Mouse (Mus musculus) stomach, embryonic 16.5 days (tissue): ENCODE results near the gene Gm49486. TPM values are rescaled to one million over a fixed set of nuclear protein-coding genes. Genes with fewer than 3 reads are reported as not detected.
"Not testable (repeated sequence)": the region's sequence is repeated elsewhere in the genome, so short reads cannot be mapped to it uniquely, and the experiment has no call there.

Experiments used
- ATAC-seq: fragments of 200-750 bp; cut with Nextera tagmentation; 2 replicates; pipeline ENCODE4 v1.8.0; 2017; ENCODE audit warnings: moderate number of reproducible peaks, moderate TSS enrichment; ENCODE audit not compliant: insufficient read depth, low FRiP score
- H3K27ac ChIP-seq: fragments of 300-500 bp; sonication (generic); 2 replicates; pipeline ENCODE4 v1.5.1; 2014; ENCODE audit warnings: low read length
- H3K27me3 ChIP-seq: fragments of 300-500 bp; sonication (generic); 2 replicates; pipeline ENCODE4 v1.6.1; 2014; ENCODE audit warnings: low read length, control low read depth, mixed read lengths; ENCODE audit not compliant: control insufficient read depth, insufficient read depth
- H3K36me3 ChIP-seq: fragments of 300-500 bp; sonication (generic); 2 replicates; pipeline ENCODE4 v1.6.1; 2014; ENCODE audit warnings: low read length; ENCODE audit not compliant: control insufficient read depth, insufficient read depth
- H3K4me1 ChIP-seq: fragments of 300-500 bp; sonication (generic); 2 replicates; pipeline ENCODE4 v1.6.1; 2014; ENCODE audit warnings: low read length, control low read depth, mixed read lengths; ENCODE audit not compliant: control insufficient read depth, insufficient read depth
- H3K4me2 ChIP-seq: fragments of 300-500 bp; sonication (generic); 2 replicates; pipeline ENCODE4 v1.6.1; 2014; ENCODE audit warnings: low read depth, low read length, mixed read lengths
- H3K4me3 ChIP-seq: fragments of 300-500 bp; sonication (generic); replicated peaks from 2 replicates; pipeline ENCODE4 v1.5.1; 2014; ENCODE audit warnings: mild to moderate bottlenecking, low read length
- H3K9ac ChIP-seq: fragments of 300-500 bp; sonication (generic); 2 replicates; pipeline ENCODE4 v1.6.1; 2014; ENCODE audit warnings: low read length
- H3K9me3 ChIP-seq: fragments of 300-500 bp; sonication (generic); replicated peaks from 2 replicates; pipeline ENCODE4 v1.6.1; 2016; ENCODE audit warnings: low read length, control low read depth; ENCODE audit not compliant: control insufficient read depth
- WGBS: fragments of 180-500 bp; shearing (Covaris S2); extraction: QIAGEN DNeasy Blood & Tissue Kit; methylation state at CpG from one replicate; pipeline ENCODE4 v1.1.7; 2014; 5-methylcytosine and 5-hydroxymethylcytosine counted together
- polyA plus RNA-seq: library from polyadenylated mRNA; unstranded; fragments of >200 nt; fragmentation: Nextera tagmentation; extraction: Ambion mirVana; gene quantifications from 2 replicates; pipeline ENCODE4 v1.2.1, GENCODE M21; 2015

Gm49486 gene
- polyA plus RNA-seq, 1 experiment from 2014 or later = 0.23 TPM

- no peak overlapping the region for H3K27ac ChIP-seq
- ATAC-seq = no peak
- H3K27me3 ChIP-seq = no peaks in the 10 kb centered on the region
- no peak overlapping the region for H3K4me2 ChIP-seq
- H3K9me3 ChIP-seq = no peaks in the 10 kb centered on the region
- 59% methylated on average over 3 of the region's 3 CpGs for WGBS
- no peaks in the 10 kb centered on the region for H3K4me1 ChIP-seq
- H3K36me3 ChIP-seq = no peaks in the 10 kb centered on the region
- H3K4me3 ChIP-seq = no peak overlapping the region
- H3K9ac ChIP-seq = no peak overlapping the region
Measured at GRCm38 (mm10) chr15:79216191-79216590, 13.0 kb upstream of the Gm49486 start.

GRCm38 (mm10) chr15:79219572-79219971 is 9.6 kb upstream of the Gm49486 start:
- H3K4me2 ChIP-seq = no peak overlapping the region
- no peaks in the 10 kb centered on the region for H3K9me3 ChIP-seq
- no peak overlapping the region for H3K27ac ChIP-seq
- no peak for ATAC-seq
- H3K4me3 ChIP-seq = no peak overlapping the region
- no peaks in the 10 kb centered on the region for H3K4me1 ChIP-seq
- H3K27me3 ChIP-seq = no peaks in the 10 kb centered on the region
- H3K9ac ChIP-seq = no peak overlapping the region
- WGBS = 0% methylated on average over 1 of the region's 1 CpGs
- H3K36me3 ChIP-seq = no peaks in the 10 kb centered on the region

- Histone ChIP-seq H3K27ac (no peak overlapping the region), H3K4me2 (no peak overlapping the region), H3K4me1 (peaks cover 1% of the 10 kb centered on the region; the same call in 1 of the 2 replicates), H3K4me3 (no peak overlapping the region), H3K9me3 (no peaks in the 10 kb centered on the region), H3K27me3 (no peaks in the 10 kb centered on the region), H3K36me3 (no peaks in the 10 kb centered on the region), H3K9ac (no peak overlapping the region)
- WGBS = 11% methylated on average over 5 of the region's 5 CpGs
- ATAC-seq = no peak
Measured at GRCm38 (mm10) chr15:79223641-79224040, 5.5 kb upstream of the Gm49486 start.

- H3K9me3 ChIP-seq = no peaks in the 10 kb centered on the region
- ATAC-seq = peak; percentile 54
- 7% methylated on average over 5 of the region's 5 CpGs for WGBS
- peaks cover 6% of the 10 kb centered on the region; the same call in 1 of the 2 replicates for H3K4me1 ChIP-seq
- no peaks in the 10 kb centered on the region for H3K36me3 ChIP-seq
- H3K9ac ChIP-seq = no peak overlapping the region
- H3K4me3 ChIP-seq = no peak overlapping the region
- H3K4me2 ChIP-seq = no peak overlapping the region
- no peaks in the 10 kb centered on the region for H3K27me3 ChIP-seq
- H3K27ac ChIP-seq = no peak overlapping the region
Measured at GRCm38 (mm10) chr15:79224685-79225084, 4.5 kb upstream of the Gm49486 start.

- ATAC-seq, H3K27ac ChIP-seq, H3K4me3 ChIP-seq, H3K9ac ChIP-seq, H3K27me3 ChIP-seq, H3K4me2 ChIP-seq, H3K9me3 ChIP-seq, H3K36me3 ChIP-seq: not testable (repeated sequence)
- WGBS = 65% methylated on average over 2 of the region's 2 CpGs
- peaks cover 15% of the 10 kb centered on the region; the same call in 1 of the 2 replicates for H3K4me1 ChIP-seq
Measured at GRCm38 (mm10) chr15:79225780-79226179, 3.4 kb upstream of the Gm49486 start.

GRCm38 (mm10) chr15:79235268-79235667 is 6.1 kb downstream of the Gm49486 start:
- H3K4me2 ChIP-seq = no peak overlapping the region
- H3K4me3 ChIP-seq = no peak overlapping the region
- H3K9me3 ChIP-seq = no peaks in the 10 kb centered on the region
- peaks cover 10% of the 10 kb centered on the region; the same call in 1 of the 2 replicates for H3K36me3 ChIP-seq
- H3K9ac ChIP-seq = 0 out of 2 replicates have a peak overlapping the region, but pooled peaks have one; percentile 6
- peaks cover 3% of the 10 kb centered on the region; the same call in 1 of the 2 replicates for H3K4me1 ChIP-seq
- ATAC-seq = peak; percentile 59; the same call in 1 of the 2 replicates
- WGBS = 61% methylated on average over 9 of the region's 9 CpGs
- no peaks in the 10 kb centered on the region for H3K27me3 ChIP-seq
- peak overlapping the region; percentile 54; the same call in 1 of the 2 replicates for H3K27ac ChIP-seq

- Histone ChIP-seq H3K4me1 (peaks cover 7% of the 10 kb centered on the region; the same call in 1 of the 2 replicates), H3K36me3 (peaks cover 21% of the 10 kb centered on the region), H3K9me3 (no peaks in the 10 kb centered on the region), H3K4me2 (no peak overlapping the region), H3K9ac (no peak overlapping the region), H3K4me3 (no peak overlapping the region), H3K27me3 (no peaks in the 10 kb centered on the region), H3K27ac (no peak overlapping the region; the same call in 1 of the 2 replicates)
- WGBS = 69% methylated on average over 6 of the region's 6 CpGs
- no peak for ATAC-seq
Measured at GRCm38 (mm10) chr15:79238036-79238435, 8.8 kb downstream of the Gm49486 start.

- no peak overlapping the region for H3K4me3 ChIP-seq
- no peaks in the 10 kb centered on the region for H3K27me3 ChIP-seq
- 0 out of 2 replicates have a peak overlapping the region, but pooled peaks have one; percentile 23 for H3K27ac ChIP-seq
- 65% methylated on average over 13 of the region's 13 CpGs for WGBS
- H3K9ac ChIP-seq = no peak overlapping the region
- H3K36me3 ChIP-seq = peaks cover 24% of the 10 kb centered on the region
- H3K9me3 ChIP-seq = no peaks in the 10 kb centered on the region
- ATAC-seq = peak; percentile 11; the same call in 1 of the 2 replicates
- no peak overlapping the region for H3K4me2 ChIP-seq
- H3K4me1 ChIP-seq = peaks cover 10% of the 10 kb centered on the region; the same call in 1 of the 2 replicates
Measured at GRCm38 (mm10) chr15:79242574-79243233, 13.5 kb downstream of the Gm49486 start.

GRCm38 (mm10) chr15:79243234-79244042 is 14.2 kb downstream of the Gm49486 start:
- no peaks in the 10 kb centered on the region for H3K27me3 ChIP-seq
- peak; percentile 96 for ATAC-seq
- H3K27ac ChIP-seq = peak overlapping the region; percentile 55
- H3K36me3 ChIP-seq = peaks cover 24% of the 10 kb centered on the region
- no peaks in the 10 kb centered on the region for H3K9me3 ChIP-seq
- H3K4me3 ChIP-seq = no peak overlapping the region
- H3K4me1 ChIP-seq = peaks cover 10% of the 10 kb centered on the region; the same call in 1 of the 2 replicates
- no peak overlapping the region for H3K4me2 ChIP-seq
- peak overlapping the region; percentile 35; the same call in 1 of the 2 replicates for H3K9ac ChIP-seq
- WGBS = 21% methylated on average over 10 of the region's 10 CpGs
